Mouse (Mus musculus) embryonic fibroblast, embryonic 13.5 days (primary cell): ENCODE measurements at regions not wholly inside any gene's neighbourhood (a gene's known extent, or its start where the extent isn't known, plus 50 kb on each side); places are given as distances from the start of the nearest gene placed in this dataset.

Experiments
- CTCF ChIP-seq: IDR thresholded peaks from 2 replicates; pipeline ENCODE4 v1.5.1; 2011; ENCODE audit warnings: mild to moderate bottlenecking, control low read depth, low read length, moderate library complexity, borderline replicate concordance; ENCODE audit not compliant: insufficient read depth
- POLR2A ChIP-seq: IDR thresholded peaks from 2 replicates; pipeline ENCODE4 v1.6.1; 2011; ENCODE audit warnings: low read depth, mild to moderate bottlenecking, control low read depth, low read length, moderate library complexity

DNA sequence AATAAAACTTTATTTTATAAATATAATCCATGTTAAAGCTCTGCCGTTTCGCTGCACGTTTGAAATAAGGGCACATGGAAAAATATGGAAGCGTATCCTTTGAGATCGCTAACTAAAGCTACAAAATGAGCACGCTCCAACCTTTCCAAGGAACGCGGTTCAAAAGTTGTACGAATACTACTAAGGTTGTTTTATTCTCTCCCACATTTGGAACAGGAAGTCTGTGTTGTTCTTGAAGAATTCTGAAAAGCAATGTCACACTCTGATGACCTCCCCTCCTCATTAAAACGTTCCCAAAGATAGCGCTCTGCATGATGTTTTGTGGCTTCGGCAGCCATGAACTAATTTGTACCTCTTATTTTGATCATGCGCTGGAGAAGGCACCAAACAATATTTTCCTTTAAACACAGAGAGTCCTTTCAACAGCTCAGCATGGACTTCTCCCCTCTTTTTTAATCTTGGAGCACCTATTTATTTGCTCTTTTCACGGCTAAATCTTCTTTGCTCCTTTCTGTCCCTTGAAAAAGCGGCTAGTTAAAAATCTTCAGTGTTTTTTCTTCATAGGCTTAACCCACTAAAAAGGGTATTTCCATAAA, 72.9 kb upstream of the Tes start:
- TF ChIP-seq CTCF: no peak
- no peak for TF ChIP-seq POLR2A
